Mouse (Mus musculus) limb, embryonic 11.5 days (tissue): ENCODE measurements around the gene Urb2. TPM values are rescaled to one million over a fixed set of nuclear protein-coding genes. Genes with fewer than 3 reads are reported as not detected.

Experiments
- ATAC-seq: fragments of 200-750 bp; cut with Nextera tagmentation; 2 replicates; pipeline ENCODE4 v1.8.0; 2017; ENCODE audit warnings: low read depth; ENCODE audit not compliant: insufficient number of reproducible peaks, low FRiP score, low TSS enrichment
- DNase-seq: peaks from one replicate; pipeline ENCODE4 v3.0.0-alpha.2; 2015; ENCODE audit warnings: low spot score
- H3K27ac ChIP-seq: fragments of 300-500 bp; sonication (generic); replicated peaks from 2 replicates; pipeline ENCODE4 v1.5.1; 2014; ENCODE audit warnings: low read depth, mild to moderate bottlenecking, low read length
- H3K27me3 ChIP-seq: fragments of 300-500 bp; sonication (generic); 2 replicates; pipeline ENCODE4 v1.6.1; 2014; ENCODE audit warnings: mild to moderate bottlenecking, low read length, mixed read lengths; ENCODE audit not compliant: control insufficient read depth, insufficient read depth
- H3K36me3 ChIP-seq: fragments of 300-500 bp; sonication (generic); 2 replicates; pipeline ENCODE4 v1.6.1; 2014; ENCODE audit warnings: mild to moderate bottlenecking, low read length, moderate library complexity, mixed read lengths; ENCODE audit not compliant: control insufficient read depth, insufficient read depth
- H3K4me1 ChIP-seq: fragments of 300-500 bp; sonication (generic); 2 replicates; pipeline ENCODE4 v1.6.1; 2014; ENCODE audit warnings: low read length, mixed read lengths; ENCODE audit not compliant: control insufficient read depth, insufficient read depth
- H3K4me2 ChIP-seq: fragments of 300-500 bp; sonication (generic); 2 replicates; pipeline ENCODE4 v1.6.1; 2014; ENCODE audit warnings: low read depth, mild to moderate bottlenecking, moderate library complexity; ENCODE audit not compliant: severe bottlenecking
- H3K4me3 ChIP-seq: fragments of 300-500 bp; sonication (generic); 2 replicates; pipeline ENCODE4 v1.5.1; 2014; ENCODE audit warnings: low read depth, low read length
- H3K9ac ChIP-seq: fragments of 300-500 bp; sonication (generic); 2 replicates; pipeline ENCODE4 v1.6.1; 2014; ENCODE audit warnings: mild to moderate bottlenecking, low read length
- H3K9me3 ChIP-seq: fragments of 300-500 bp; sonication (generic); 2 replicates; pipeline ENCODE4 v1.6.1; 2016; ENCODE audit warnings: low read length; ENCODE audit not compliant: control insufficient read depth
- WGBS: fragments of 180-500 bp; shearing (Covaris S2); extraction: QIAGEN DNeasy Blood & Tissue Kit; methylation state at CpG from one replicate; pipeline ENCODE4 v1.1.7; 2014; 5-methylcytosine and 5-hydroxymethylcytosine counted together
- microRNA counts: library from miRNA; unstranded; fragments of <30 nt; microRNA quantifications from one replicate; lab custom pipeline; 2016
- microRNA-seq: library from miRNA; unstranded; fragments of <30 nt; microRNA quantifications from one replicate; pipeline ENCODE4, GENCODE M21; 2016
- polyA plus RNA-seq: library from polyadenylated mRNA; unstranded; fragments of >200 nt; fragmentation: Nextera tagmentation; extraction: Ambion mirVana; gene quantifications from 2 replicates; pipeline ENCODE4 v1.2.1, GENCODE M21; 2014

Urb2 gene
- polyA plus RNA-seq, 1 experiment from 2014 or later = 8.8 TPM

- ATAC-seq = no peak
- H3K9me3 ChIP-seq = no peaks in the 10 kb centered on the region
- DNase-seq = no peak
- H3K4me1 ChIP-seq = no peaks in the 10 kb centered on the region
- no peaks in the 10 kb centered on the region for H3K36me3 ChIP-seq
- 48% methylated on average over 11 of the region's 11 CpGs for WGBS
- no peaks in the 10 kb centered on the region for H3K27me3 ChIP-seq
- no peak overlapping the region for H3K4me3 ChIP-seq
- H3K4me2 ChIP-seq = no peak overlapping the region
- no peak overlapping the region for H3K9ac ChIP-seq
- no peak overlapping the region for H3K27ac ChIP-seq
These were observed 66.8 kb downstream of the Urb2 start for GRCm38 (mm10) chr8:124088092-124088613.

- Histone ChIP-seq H3K4me1 (no peaks in the 10 kb centered on the region), H3K36me3 (no peaks in the 10 kb centered on the region), H3K27me3 (no peaks in the 10 kb centered on the region), H3K27ac (no peak overlapping the region), H3K9ac (no peak overlapping the region), H3K4me2 (no peak overlapping the region), H3K9me3 (no peaks in the 10 kb centered on the region), H3K4me3 (no peak overlapping the region)
- 82% methylated on average over 5 of the region's 5 CpGs for WGBS
- DNase-seq (no peak), ATAC-seq (no peak)
These were observed 67.7 kb downstream of the Urb2 start for GRCm38 (mm10) chr8:124089016-124089415.

- ATAC-seq (no peak), DNase-seq (no peak)
- no peak overlapping the region for H3K27ac ChIP-seq
- no peaks in the 10 kb centered on the region for H3K9me3 ChIP-seq
- H3K9ac ChIP-seq = no peak overlapping the region
- 91% methylated on average over 5 of the region's 5 CpGs for WGBS
- H3K36me3 ChIP-seq = no peaks in the 10 kb centered on the region
- no peak overlapping the region for H3K4me3 ChIP-seq
- H3K4me2 ChIP-seq = no peak overlapping the region
- H3K27me3 ChIP-seq = no peaks in the 10 kb centered on the region
- no peaks in the 10 kb centered on the region for H3K4me1 ChIP-seq
These were observed 69.2 kb downstream of the Urb2 start for GRCm38 (mm10) chr8:124090473-124090872.

MicroRNAs encoded within 50 kb of the gene (microRNA counts, 519-probe panel; counts per million panel counts)
- 969 counts per million, percentile 4 among the panel's probes with 10 or more counts for microRNA mmu-miR-1967 (lab: Ali Mortazavi, UCI)

Small RNA genes lying within 50 kb of the gene (microRNA-seq; reads per million reads assigned to microRNA genes)
- gene Mir1967 = not detected

Other genes with a start within 250 kb of the Urb2 start
- gene Rab4a, start 215.5 kb upstream of the Urb2 start, polyA plus RNA-seq = 54.6 and 54.8 TPM in 2 replicates
- 6.3 and 7.3 TPM in 2 replicates for gene Ccsap, start 161.3 kb upstream of the Urb2 start, polyA plus RNA-seq
- 12.0 and 13.5 TPM in 2 replicates for gene Acta1, start 126.8 kb upstream of the Urb2 start, polyA plus RNA-seq
- gene Nup133, start 72.2 kb upstream of the Urb2 start, polyA plus RNA-seq = 58.3 and 62.7 TPM in 2 replicates
- gene Abcb10, start 38.4 kb upstream of the Urb2 start, polyA plus RNA-seq = 17.2 TPM in 2 replicates
- 46.2 and 49.7 TPM in 2 replicates for gene Taf5l, start 111 bp upstream of the Urb2 start, polyA plus RNA-seq
- 56.4 and 59.4 TPM in 2 replicates for gene Galnt2, start 209.9 kb downstream of the Urb2 start, polyA plus RNA-seq